Comparison of ENCODE assay signal across 24 mouse cellular contexts in the genomic region with DNA sequence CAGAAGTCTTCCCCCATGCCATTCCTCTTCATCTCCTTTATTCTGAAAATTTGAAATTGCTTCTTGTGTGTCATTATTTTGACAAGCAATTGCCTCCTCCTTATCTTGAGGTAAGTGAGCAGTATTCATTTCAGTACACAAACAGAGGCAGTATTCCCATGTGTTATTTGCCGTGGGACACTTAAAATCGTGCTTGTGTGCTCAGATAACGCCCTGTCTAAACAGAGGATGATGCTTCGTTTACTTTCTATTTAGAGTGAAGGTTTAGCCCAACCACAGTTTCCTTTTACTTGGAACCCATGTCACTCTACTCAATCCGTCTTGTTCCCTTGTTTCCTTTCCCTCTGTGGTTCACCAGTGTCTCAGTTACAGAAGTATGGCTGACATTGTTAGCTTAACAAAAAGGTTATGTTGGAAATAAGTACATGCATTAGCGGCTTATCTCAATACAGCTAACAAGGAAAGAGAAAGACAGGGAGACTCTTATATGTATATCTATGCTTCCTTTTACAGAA.
DNase-seq lines count a peak whose midpoint lies in the region; ATAC-seq and TF ChIP-seq lines count a peak whose summit lies in the region.
"Had no signal": no experiment of that assay in that cellular context is flagged by ENCODE, and none has a peak within 500 bp of the region (broad histone marks: within the 10 kb centered on the region; RNA-seq: fewer than 3 reads in every experiment).

No protein-coding gene starts in this region.

- no peak for TF ChIP-seq POLR2A in myocyte (IDR thresholded peaks at IDR 0.05; ENCODE audit: insufficient read length, low read depth)

- DNase-seq in liver, embryonic 11.5 days (ENCODE audit: low spot score): no peak
- DNase-seq in liver (no peak), MN1 (ENCODE audit: low spot score) (no peak)
- DNase-seq in midbrain, embryonic 14.5 days: peak; percentile 7
- no peak for DNase-seq in liver, embryonic 13.5 days
- DNase-seq in left cerebral cortex, postnatal 14 days (ENCODE audit: low spot score in 2 of 2): no peak
- DNase-seq: adrenal gland, postnatal 36 days; cerebellum, adult 18-20 months; cerebellum, postnatal 14 days; gastrocnemius, adult 2 months; heart, adult 18-20 months; heart, postnatal 10 days; kidney, postnatal 4 days; lung, adult 2 months; thymus, postnatal 25 days had no signal

- 16% methylated on average over 6 of the region's 6 CpGs for whole genome bisulfite sequencing in liver, embryonic 11.5 days
- 71% methylated on average over 6 of the region's 6 CpGs for WGBS in midbrain, embryonic 14.5 days
- 62% methylated on average over 6 of the region's 6 CpGs for whole genome bisulfite sequencing in midbrain, embryonic 13.5 days
- WGBS in liver, embryonic 13.5 days (ENCODE audit: insufficient replicate concordance): 6% methylated on average over 6 of the region's 6 CpGs

- peak; percentile 53 for ATAC-seq in liver, embryonic 11.5 days (replicated peaks; ENCODE audit: low FRiP score)
- no peak for ATAC-seq in midbrain, embryonic 14.5 days (ENCODE audit: low FRiP score, low TSS enrichment)
- ATAC-seq in midbrain, embryonic 13.5 days: no peak
- ATAC-seq in liver, embryonic 13.5 days (ENCODE audit: low read depth): peak; percentile 20; the same call in 1 of the 2 replicates
- ATAC-seq: CD4-positive, CD25-positive, alpha-beta regulatory T cell, adult 4 months; forebrain, embryonic 13.5 days; hindbrain, postnatal 0 days; intestine, embryonic 16.5 days had no signal

- peak overlapping the region; percentile 31; the same call in 1 of the 2 replicates for H3K4me2 ChIP-seq in liver, embryonic 11.5 days
- H3K4me2 ChIP-seq in midbrain, embryonic 14.5 days (ENCODE audit: low read length): no peak overlapping the region
- no peak overlapping the region for H3K4me2 ChIP-seq in midbrain, embryonic 13.5 days (replicated peaks)
- 0 out of 2 replicates have a peak overlapping the region, but pooled peaks have one; percentile 9 for H3K4me2 ChIP-seq in liver, embryonic 13.5 days
- H3K4me2 ChIP-seq in myocyte (ENCODE audit: low read depth): peak overlapping the region; percentile 62
- H3K4me2 ChIP-seq: embryonic facial prominence, embryonic 13.5 days; forebrain, embryonic 13.5 days; heart, embryonic 12.5 days; neural tube, embryonic 13.5 days had no signal

- H3K4me1 ChIP-seq in liver, embryonic 11.5 days (replicated peaks; ENCODE audit: control insufficient read depth, insufficient read depth, low read length): no peaks in the 10 kb centered on the region
- H3K4me1 ChIP-seq in midbrain, embryonic 14.5 days (ENCODE audit: control insufficient read depth, insufficient read depth, low read length): no peaks in the 10 kb centered on the region
- no peaks in the 10 kb centered on the region for H3K4me1 ChIP-seq in midbrain, embryonic 13.5 days (replicated peaks)
- no peaks in the 10 kb centered on the region for H3K4me1 ChIP-seq in liver, embryonic 13.5 days (replicated peaks)
- H3K4me1 ChIP-seq: embryonic facial prominence, embryonic 13.5 days; forebrain, embryonic 13.5 days; neural tube, embryonic 13.5 days had no signal

- no peaks in the 10 kb centered on the region for H3K27me3 ChIP-seq in liver, embryonic 11.5 days (replicated peaks; ENCODE audit: control insufficient read depth, insufficient read depth, low read length)
- no peaks in the 10 kb centered on the region for H3K27me3 ChIP-seq in midbrain, embryonic 14.5 days (ENCODE audit: control insufficient read depth, insufficient read depth, low read length)
- no peaks in the 10 kb centered on the region for H3K27me3 ChIP-seq in midbrain, embryonic 13.5 days
- no peaks in the 10 kb centered on the region for H3K27me3 ChIP-seq in liver, embryonic 13.5 days
- H3K27me3 ChIP-seq in myocyte (ENCODE audit: control insufficient read depth, insufficient read depth, insufficient read length): no peaks in the 10 kb centered on the region
- H3K27me3 ChIP-seq: embryonic facial prominence, embryonic 13.5 days; forebrain, embryonic 13.5 days; heart, embryonic 12.5 days; neural tube, embryonic 13.5 days had no signal

- H3K36me3 ChIP-seq in liver, embryonic 11.5 days (ENCODE audit: control insufficient read depth, insufficient read depth, low read length): no peaks in the 10 kb centered on the region
- H3K36me3 ChIP-seq in midbrain, embryonic 14.5 days (ENCODE audit: control insufficient read depth, insufficient read depth, low read length): no peaks in the 10 kb centered on the region
- no peaks in the 10 kb centered on the region for H3K36me3 ChIP-seq in midbrain, embryonic 13.5 days
- no peaks in the 10 kb centered on the region for H3K36me3 ChIP-seq in liver, embryonic 13.5 days
- no peaks in the 10 kb centered on the region for H3K36me3 ChIP-seq in myocyte (ENCODE audit: control insufficient read depth, insufficient read depth)
- H3K36me3 ChIP-seq: embryonic facial prominence, embryonic 13.5 days; heart, embryonic 12.5 days; neural tube, embryonic 13.5 days had no signal

- H3K9me3 ChIP-seq in liver, embryonic 11.5 days (ENCODE audit: control insufficient read depth, low read length): no peaks in the 10 kb centered on the region
- H3K9me3 ChIP-seq in midbrain, embryonic 14.5 days (ENCODE audit: control insufficient read depth, low read length): no peaks in the 10 kb centered on the region
- H3K9me3 ChIP-seq in midbrain, embryonic 13.5 days: no peaks in the 10 kb centered on the region
- no peaks in the 10 kb centered on the region for H3K9me3 ChIP-seq in liver, embryonic 13.5 days (replicated peaks)
- H3K9me3 ChIP-seq: embryonic facial prominence, embryonic 13.5 days; forebrain, embryonic 13.5 days; heart, embryonic 12.5 days; neural tube, embryonic 13.5 days had no signal

- no peak overlapping the region for H3K4me3 ChIP-seq in liver, embryonic 11.5 days (ENCODE audit: low read depth, low read length)
- no peak overlapping the region for H3K4me3 ChIP-seq in midbrain, embryonic 14.5 days (replicated peaks; ENCODE audit: low read depth, low read length)
- H3K4me3 ChIP-seq in midbrain, embryonic 13.5 days (replicated peaks): no peak overlapping the region
- H3K4me3 ChIP-seq in liver, embryonic 13.5 days (replicated peaks): no peak overlapping the region
- H3K4me3 ChIP-seq in myocyte: no peak overlapping the region
- H3K4me3 ChIP-seq: embryonic facial prominence, embryonic 13.5 days; forebrain, embryonic 13.5 days; gastrocnemius, adult 2 months; heart, embryonic 12.5 days; neural tube, embryonic 13.5 days had no signal

- no peak overlapping the region for H3K9ac ChIP-seq in liver, embryonic 11.5 days (ENCODE audit: low read depth, low read length)
- no peak overlapping the region for H3K9ac ChIP-seq in midbrain, embryonic 14.5 days (replicated peaks; ENCODE audit: low read length)
- H3K9ac ChIP-seq in midbrain, embryonic 13.5 days (replicated peaks): no peak overlapping the region
- no peak overlapping the region for H3K9ac ChIP-seq in liver, embryonic 13.5 days
- H3K9ac ChIP-seq: embryonic facial prominence, embryonic 13.5 days; forebrain, embryonic 13.5 days; heart, embryonic 12.5 days; neural tube, embryonic 13.5 days had no signal

- no peak overlapping the region for H3K27ac ChIP-seq in liver, embryonic 11.5 days (ENCODE audit: low read depth, low read length)
- no peak overlapping the region for H3K27ac ChIP-seq in midbrain, embryonic 14.5 days (replicated peaks; ENCODE audit: low read depth, low read length)
- no peak overlapping the region for H3K27ac ChIP-seq in midbrain, embryonic 13.5 days
- no peak overlapping the region for H3K27ac ChIP-seq in liver, embryonic 13.5 days
- H3K27ac ChIP-seq: embryonic facial prominence, embryonic 13.5 days; forebrain, embryonic 13.5 days; gastrocnemius, adult 2 months; hindbrain, postnatal 0 days; neural tube, embryonic 13.5 days had no signal

- H3K79me2 ChIP-seq in myocyte (ENCODE audit: control insufficient read depth, insufficient read depth): no peaks in the 10 kb centered on the region

- no peak overlapping the region for H3ac ChIP-seq in myocyte (ENCODE audit: control insufficient read depth, insufficient read length)

- intact Hi-C loops in left cerebral cortex, postnatal 14 days (cut with DNase I): no loop called here

TF ChIP-seq in myocyte, 11 proteins besides CTCF, POLR2A, EP300 and RAD21:
- no peak for TF ChIP-seq MYOD1 (IDR thresholded peaks at IDR 0.05; ENCODE audit: control insufficient read depth in 1 of 3, insufficient read length in 2 of 3, low read depth in 2 of 3)
- TF ChIP-seq USF1 (IDR thresholded peaks at IDR 0.05; ENCODE audit: low read depth): no peak
- TF ChIP-seq CEBPB (IDR thresholded peaks at IDR 0.05; ENCODE audit: insufficient read depth, poor library complexity, severe bottlenecking): no peak
- no peak for TF ChIP-seq MAX (IDR thresholded peaks at IDR 0.05; ENCODE audit: low read depth)
- TF ChIP-seq MYOG (IDR thresholded peaks at IDR 0.05; ENCODE audit: control insufficient read depth in 1 of 3, insufficient read depth in 1 of 3, insufficient read length in 2 of 3, low read depth in 2 of 3): no peak
- no peak for TF ChIP-seq TCF12 (IDR thresholded peaks at IDR 0.05; ENCODE audit: insufficient read depth, poor library complexity, severe bottlenecking)
- no peak for TF ChIP-seq POLR2AphosphoS2 (IDR thresholded peaks at IDR 0.05; ENCODE audit: insufficient read length, low read depth)
- TF ChIP-seq REST (IDR thresholded peaks at IDR 0.05; ENCODE audit: insufficient read depth, insufficient read length): no peak
- no peak for TF ChIP-seq TCF3 (IDR thresholded peaks at IDR 0.05; ENCODE audit: insufficient read length, low read depth)
- no peak for TF ChIP-seq SRF (IDR thresholded peaks at IDR 0.05; ENCODE audit: control insufficient read depth, insufficient read length, low read depth)
- no peak for TF ChIP-seq E2F4 (IDR thresholded peaks at IDR 0.05; ENCODE audit: insufficient read depth)

Comparison
In these comparisons a context has a peak if more than half of its experiments do, and no peak if none do; other contexts are left out.
1. ATAC-seq: peak in liver, embryonic 11.5 days (single experiment) and liver, embryonic 13.5 days (single experiment); none in midbrain, embryonic 14.5 days (single experiment) and midbrain, embryonic 13.5 days (single experiment).
2. H3K4me2 ChIP-seq: peak in liver, embryonic 11.5 days (single experiment), liver, embryonic 13.5 days (single experiment) and myocyte (single experiment); none in midbrain, embryonic 14.5 days (single experiment) and midbrain, embryonic 13.5 days (single experiment).